Mouse (Mus musculus) Muller cell, postnatal 12 days (primary cell): ENCODE data around the gene Nol6.
A peak's percentile ranks its signal among the peaks of the same experiment; 100 is the strongest.

Experiments
- DNase-seq: peaks from one replicate; pipeline ENCODE4 v3.0.0-alpha.2; 2015; ENCODE audit errors: inconsistent ontology term

Gene Nol6

DNA sequence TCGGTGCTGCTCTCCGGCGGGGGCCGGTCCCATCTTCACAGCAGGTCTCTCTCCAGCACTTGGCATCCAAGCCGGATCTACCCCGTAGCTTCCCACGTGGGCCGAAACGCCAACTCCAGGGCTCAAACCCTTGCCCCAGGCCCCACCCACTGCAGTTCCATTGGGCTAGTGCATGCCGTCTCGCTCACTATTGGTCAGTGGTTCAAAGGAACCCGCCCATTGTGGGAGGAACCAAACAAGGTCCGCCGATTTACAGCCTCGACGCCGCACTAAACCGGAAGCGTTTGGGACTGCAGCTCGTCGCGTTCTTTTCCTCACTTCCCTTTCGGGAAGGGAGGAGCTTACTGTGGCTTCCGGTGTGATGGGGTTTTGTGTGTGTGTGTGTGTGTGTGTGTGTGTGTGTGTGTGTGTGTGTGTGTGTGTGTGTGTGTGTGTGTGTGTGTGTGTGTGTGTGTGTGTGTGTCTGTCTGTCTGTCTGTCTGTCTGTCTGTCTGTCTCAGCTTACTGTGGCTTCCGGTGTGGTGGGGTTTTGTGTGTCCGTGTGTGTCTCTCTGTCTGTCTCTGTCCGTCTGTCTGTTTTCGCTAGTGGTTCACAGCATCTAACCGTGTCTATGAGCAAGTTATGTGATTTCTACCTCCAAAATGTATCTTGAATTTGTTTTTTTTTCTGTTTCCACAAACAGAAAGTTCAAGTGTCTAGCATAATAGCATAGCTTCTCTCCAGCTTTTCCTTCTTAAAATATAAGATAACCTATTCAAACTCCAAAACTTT is at the start of gene Nol6:
Gene Nol6 (minus strand): TSS at position 276 of the 772 bp plus-strand sequence.
- DNase-seq, result peak; percentile 99

- DNase-seq, result no peak
Measured at GRCm38 (mm10) chr4:41170970-41171369, 46.7 kb upstream of the Nol6 start.

GRCm38 (mm10) chr4:41165693-41166475 is 41.6 kb upstream of the Nol6 start:
- peak; percentile 58 for DNase-seq

- DNase-seq, result peak; percentile 6
Measured at GRCm38 (mm10) chr4:41164974-41165373, 40.7 kb upstream of the Nol6 start.

DNA sequence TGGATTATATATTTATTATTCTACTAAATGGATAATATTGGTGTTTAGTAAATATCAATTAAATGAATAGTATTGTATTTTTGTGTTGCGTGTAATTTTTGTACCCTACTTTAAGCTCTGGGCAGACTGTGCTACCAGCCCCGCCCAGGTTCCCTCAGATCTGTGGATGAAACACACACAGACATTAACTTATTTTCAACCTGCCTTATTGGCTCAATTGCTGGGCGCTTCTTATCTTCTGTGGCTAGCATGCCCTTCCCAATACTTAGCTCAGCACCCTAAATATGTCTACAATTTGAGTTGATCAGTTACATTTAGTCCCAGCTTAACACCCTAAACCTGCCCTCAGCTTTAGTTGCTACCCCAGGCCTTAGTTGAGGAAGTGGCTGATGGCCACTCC is 37.0 kb upstream of the Nol6 start:
- no peak for DNase-seq

DNA sequence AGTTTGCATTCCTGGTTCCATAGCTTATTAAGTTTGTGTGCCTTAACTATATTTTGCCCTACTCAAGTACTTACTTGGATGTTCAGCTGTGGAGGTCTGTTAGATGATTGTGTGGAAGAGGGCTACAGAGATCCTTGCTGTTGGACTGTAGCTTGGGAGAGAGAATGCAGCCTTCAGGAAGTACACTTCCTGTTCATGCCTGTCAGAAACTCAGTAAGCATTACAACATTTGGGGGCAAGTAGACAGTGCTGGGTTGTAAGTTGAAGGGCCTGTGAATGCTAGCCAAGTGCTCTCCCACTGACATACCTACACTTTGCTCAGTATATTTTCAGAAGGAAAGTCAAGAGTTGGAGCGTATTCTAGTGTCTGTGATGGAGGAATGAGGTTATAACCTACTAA is 34.0 kb upstream of the Nol6 start:
- DNase-seq, result no peak

DNA sequence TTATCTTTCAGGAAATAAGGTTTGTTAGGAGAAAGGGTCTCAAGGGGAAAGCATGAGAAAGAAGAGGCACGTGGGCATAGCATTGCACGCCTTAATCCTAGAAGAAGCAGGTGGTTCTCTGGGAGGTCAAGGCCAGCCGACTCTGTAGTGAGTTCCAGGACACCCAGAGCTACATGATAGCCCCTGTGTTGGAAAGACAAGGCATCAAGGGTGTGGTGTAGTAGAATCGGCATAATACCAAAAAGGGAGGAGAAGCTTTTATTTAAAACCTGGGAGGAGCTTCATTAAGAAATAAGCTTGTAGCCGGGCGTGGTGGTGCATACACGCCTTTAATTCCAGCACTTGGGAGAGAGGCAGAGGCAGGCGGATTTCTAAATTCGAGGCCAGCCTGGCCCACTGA is 32.7 kb upstream of the Nol6 start:
- DNase-seq, result no peak

DNA sequence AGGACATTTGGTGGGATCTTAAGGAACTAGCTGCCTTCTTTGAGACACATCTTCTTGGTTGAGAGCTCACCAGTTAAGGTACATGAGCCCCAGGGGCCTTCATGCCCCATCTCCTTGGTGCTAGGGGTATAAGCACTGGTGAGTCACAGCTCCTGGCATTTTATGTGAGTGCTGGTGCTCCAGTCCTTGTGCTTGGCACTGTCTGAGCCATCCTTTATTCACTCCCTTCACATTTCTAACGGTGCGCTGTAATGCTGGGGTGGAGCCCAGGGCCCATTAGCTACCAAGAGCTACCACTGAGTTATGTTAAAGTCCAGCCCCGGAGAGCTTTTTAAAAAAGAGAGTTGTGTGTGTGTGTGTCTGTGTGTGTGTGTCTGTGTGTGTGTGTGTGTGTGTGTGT is 28.9 kb upstream of the Nol6 start:
- DNase-seq, result peak; percentile 72

DNA sequence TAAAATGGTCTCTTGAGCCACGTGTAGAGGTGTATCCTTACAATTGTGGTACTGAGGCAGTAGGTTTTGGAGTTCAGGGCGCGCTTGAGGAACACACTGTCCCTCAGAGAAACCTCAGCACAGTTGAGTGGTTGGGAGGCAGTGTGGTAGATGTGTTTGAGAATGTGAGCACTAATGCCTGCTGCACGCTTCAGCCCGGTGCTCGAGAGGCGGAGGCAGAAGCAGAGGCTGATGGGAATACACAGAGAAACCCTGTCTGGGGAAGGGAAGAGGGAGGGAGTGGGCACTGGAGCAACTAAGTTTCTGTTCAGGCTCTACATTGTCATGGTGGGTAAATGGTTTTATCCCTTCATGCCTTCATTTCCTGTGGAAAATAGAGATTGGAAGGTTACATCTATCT is 26.9 kb upstream of the Nol6 start:
- DNase-seq, result no peak

DNA sequence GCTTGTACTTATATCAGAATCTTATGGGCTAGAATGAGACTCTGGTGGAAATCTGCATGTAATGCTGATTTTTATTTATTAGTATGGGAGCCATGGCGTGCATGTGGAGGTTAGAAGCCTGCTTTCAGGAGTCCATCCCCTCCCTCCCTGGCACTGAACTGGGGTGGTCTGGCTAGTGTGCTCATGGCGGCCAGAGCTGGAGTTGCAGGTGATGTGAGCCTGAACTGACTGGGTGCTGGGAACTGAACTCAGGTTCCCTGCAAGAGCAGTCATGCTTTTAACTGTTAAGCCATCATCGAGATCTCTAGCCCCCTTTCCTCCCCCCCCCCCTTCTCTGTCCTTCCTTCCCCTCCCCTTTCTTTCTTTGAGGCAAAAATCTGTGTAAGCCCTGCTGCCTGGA is 25.6 kb upstream of the Nol6 start:
- DNase-seq, result no peak

GRCm38 (mm10) chr4:41142601-41143000 is 18.3 kb upstream of the Nol6 start:
- no peak for DNase-seq

DNA sequence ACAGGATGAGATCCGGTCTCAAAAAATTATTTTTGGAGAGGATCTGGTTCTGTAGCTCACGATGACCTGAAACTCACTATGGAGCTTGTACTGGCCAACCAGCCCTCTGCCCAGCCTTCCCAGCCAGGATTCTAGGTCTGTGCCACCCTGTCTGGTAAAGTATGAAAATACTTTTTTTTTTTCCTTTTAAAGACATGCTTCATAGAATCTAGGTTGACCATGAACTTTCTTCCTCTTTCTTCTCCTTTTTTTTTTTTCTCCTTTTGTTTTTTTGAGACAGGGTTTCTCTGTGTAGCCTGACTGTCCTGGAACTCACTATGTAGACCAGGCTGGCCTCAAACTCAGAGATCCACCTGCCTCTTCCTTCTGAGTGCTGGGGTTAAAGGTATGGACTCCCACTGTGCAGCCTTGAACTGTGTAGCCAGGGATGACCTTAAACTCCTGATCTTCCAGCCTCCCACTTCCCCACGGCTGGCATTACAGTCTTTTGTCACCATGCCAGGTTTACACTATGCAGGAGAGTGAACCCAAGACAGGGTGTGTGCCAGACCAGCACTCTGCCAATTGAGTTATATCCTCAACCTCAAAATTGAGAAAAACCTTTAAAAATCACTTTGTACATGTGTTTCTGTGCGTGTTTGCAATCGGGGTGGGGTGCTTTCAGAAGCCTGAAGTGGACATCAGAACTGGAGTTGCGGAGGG is 16.1 kb upstream of the Nol6 start:
- DNase-seq, result no peak

DNA sequence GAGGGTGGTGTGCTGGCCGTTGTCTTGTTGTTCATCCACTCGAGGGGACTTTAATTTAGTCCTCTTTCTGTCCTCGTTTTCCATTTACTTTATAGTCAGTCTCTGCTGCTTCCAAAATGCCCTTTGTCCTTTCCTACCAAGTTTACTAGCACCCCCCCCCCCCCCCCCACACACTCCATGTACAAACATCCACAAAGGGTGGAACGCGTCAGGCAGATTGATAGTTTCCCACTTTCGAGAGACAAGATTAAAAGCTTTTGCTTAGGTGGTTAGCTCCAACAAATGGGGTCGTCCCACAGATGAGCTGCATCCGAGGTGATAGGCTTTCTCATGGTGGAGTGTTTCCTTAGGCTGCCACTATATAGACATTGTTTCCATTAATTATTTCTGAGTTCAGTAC is 12.6 kb upstream of the Nol6 start:
- no peak for DNase-seq

DNA sequence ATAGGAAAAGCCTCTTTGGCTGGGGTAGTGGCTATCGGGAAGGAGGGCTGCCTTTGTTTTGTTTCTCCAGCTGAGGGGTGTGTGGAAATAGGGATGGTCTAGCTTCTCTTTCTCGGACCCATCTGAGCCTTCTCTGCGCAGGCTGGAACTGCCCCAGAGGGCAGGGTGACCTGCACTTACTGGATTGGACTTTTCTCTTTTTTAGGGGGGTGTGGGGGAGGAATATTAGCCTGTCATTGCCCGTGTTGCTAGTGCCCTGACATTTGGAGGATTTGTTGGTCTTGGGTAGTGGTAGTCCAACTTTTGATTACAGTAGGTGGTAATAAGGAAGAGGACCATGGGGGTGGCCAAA is 12.2 kb upstream of the Nol6 start:
- no peak for DNase-seq

GRCm38 (mm10) chr4:41135711-41136453 is 11.6 kb upstream of the Nol6 start, which contains the start of gene Ube2r2:
Gene Ube2r2 (plus strand): TSS chr4:41135743.
- DNase-seq, result peak; percentile 90

- DNase-seq, result peak; percentile 91
Measured at GRCm38 (mm10) chr4:41134935-41135710, 10.9 kb upstream of the Nol6 start.

DNA sequence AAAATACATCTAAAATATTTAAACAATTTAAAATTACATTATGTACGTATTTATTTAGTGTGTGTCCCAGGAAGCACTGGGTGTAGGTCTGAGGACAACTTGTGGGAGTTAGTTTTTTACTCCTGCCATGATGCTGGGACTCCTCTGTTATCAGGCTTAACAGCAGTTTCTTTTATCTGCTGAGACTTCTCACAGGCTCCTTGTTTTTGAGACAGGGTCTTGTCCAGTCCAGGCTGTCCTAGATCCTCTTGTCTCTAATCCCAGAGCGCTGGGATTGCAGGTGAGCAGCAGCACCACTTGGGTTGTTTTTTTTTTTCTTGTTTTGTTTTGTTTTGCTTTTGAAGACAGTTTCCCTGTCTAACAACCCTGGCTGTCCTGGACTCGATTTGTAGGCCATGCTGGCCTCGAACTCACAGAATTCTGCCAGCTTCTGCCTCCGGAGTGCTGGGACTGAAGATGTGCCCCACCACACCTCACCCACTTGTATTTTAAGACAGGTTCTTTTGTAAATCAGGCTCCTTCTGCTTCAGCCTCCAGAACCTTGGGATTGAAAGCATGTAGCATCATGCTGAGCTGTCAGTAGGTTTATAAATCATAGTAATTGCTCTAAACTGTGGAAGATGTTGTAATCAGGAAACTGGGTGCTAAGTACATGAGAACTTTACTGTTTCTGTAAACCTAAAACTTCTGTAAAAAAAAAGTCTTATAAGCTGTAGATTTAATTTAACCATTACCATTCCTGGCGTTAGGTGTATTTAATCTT is 9.5 kb upstream of the Nol6 start:
- no peak for DNase-seq

- DNase-seq, result no peak
Measured at GRCm38 (mm10) chr4:41132471-41132870, 8.2 kb upstream of the Nol6 start.

DNA sequence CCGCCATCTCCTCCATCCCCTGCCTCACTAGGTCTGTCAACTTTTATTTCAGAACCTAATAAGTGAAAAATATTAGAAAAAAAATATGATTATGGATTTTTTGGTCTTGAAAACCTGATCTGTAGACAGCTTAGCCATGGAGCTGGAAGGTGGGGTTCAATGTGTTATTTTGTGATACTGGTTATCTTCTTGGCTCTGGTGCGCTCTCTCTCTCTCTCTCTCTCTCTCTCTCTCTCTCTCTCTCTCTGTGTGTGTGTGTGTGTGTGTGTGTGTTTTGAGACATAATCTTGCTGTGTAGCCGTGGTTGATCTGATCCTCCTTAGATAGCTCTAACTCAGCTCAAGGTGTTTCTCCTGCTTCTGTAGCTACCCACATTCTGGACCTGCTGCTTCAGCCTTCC is 5.6 kb upstream of the Nol6 start:
- DNase-seq, result no peak

GRCm38 (mm10) chr4:41129406-41129805 is 5.2 kb upstream of the Nol6 start:
- peak; percentile 44 for DNase-seq
